Mouse (Mus musculus): ENCODE measurements around the gene Glrb. TPM values are rescaled to one million over a fixed set of nuclear protein-coding genes. Genes with fewer than 3 reads are reported as not detected.

Gene Glrb
- total RNA-seq, 2 experiments from 2014 or later: 0.24 to 0.35 TPM

GRCm38 (mm10) chr3:80837583-80837982, 75.9 kb downstream of the Glrb start:
- intact Hi-C loops (cut with DNase I): no loop called here
- no peak for DNase-seq

- DNase-seq: no peak
- intact Hi-C loops (cut with DNase I): no loop called here
Measured at GRCm38 (mm10) chr3:80823975-80824374, 89.5 kb downstream of the Glrb start.

GRCm38 (mm10) chr3:80818619-80819018, 94.8 kb downstream of the Glrb start:
- intact Hi-C loops (cut with DNase I): no loop called here
- DNase-seq: no peak

GRCm38 (mm10) chr3:80813734-80814133, 99.7 kb downstream of the Glrb start:
- DNase-seq: no peak
- intact Hi-C loops (cut with DNase I): no loop called here

- intact Hi-C loops (cut with DNase I): no loop called here
- no peak for DNase-seq
Measured at GRCm38 (mm10) chr3:80812237-80812636, 101.2 kb downstream of the Glrb start.

- intact Hi-C loops (cut with DNase I): loop anchor here (2.0 to 10.0 kb wide), 2 partner anchors 725 to 951 kb away; partner anchors contain the start of gene Tmem144
Measured at GRCm38 (mm10) chr3:80805327-80805726, 108.1 kb downstream of the Glrb start.

GRCm38 (mm10) chr3:80803811-80804210, 109.6 kb downstream of the Glrb start:
- no peak for DNase-seq
- intact Hi-C loops (cut with DNase I): loop anchor here (2.0 to 10.0 kb wide), 2 partner anchors 723 to 949 kb away; partner anchors contain the start of gene Tmem144

More at GRCm38 (mm10) chr3:80805327-80805726, 108.1 kb downstream of the Glrb start:
- DNase-seq: peak in 1 of 2 experiments; percentile 3

- no peak for DNase-seq
- intact Hi-C loops (cut with DNase I): loop anchor here (10.0 kb wide), 1 partner anchor 948 kb away; the partner anchor contains the start of gene Tmem144
Measured at GRCm38 (mm10) chr3:80803211-80803610, 110.2 kb downstream of the Glrb start.

- intact Hi-C loops (cut with DNase I): loop anchor here (10.0 kb wide), 1 partner anchor 948 kb away; the partner anchor contains the start of gene Tmem144
- peak; percentile 74 to 83 for DNase-seq
Measured at GRCm38 (mm10) chr3:80802596-80803081, 110.8 kb downstream of the Glrb start, which contains the start of gene Gria2. Gene Gria2, minus strand, starts transcription at chr3:80802835.

GRCm38 (mm10) chr3:80801827-80802310, 111.6 kb downstream of the Glrb start:
- intact Hi-C loops (cut with DNase I): loop anchor here (10.0 kb wide), 1 partner anchor 947 kb away; the partner anchor contains the start of gene Tmem144
- DNase-seq: no peak

GRCm38 (mm10) chr3:80800995-80801826, 112.2 kb downstream of the Glrb start:
- DNase-seq: peak in 1 of 2 experiments; percentile 1
- intact Hi-C loops (cut with DNase I): loop anchor here (10.0 kb wide), 1 partner anchor 946 kb away; the partner anchor contains the start of gene Tmem144

GRCm38 (mm10) chr3:80800299-80800994, 113.0 kb downstream of the Glrb start:
- DNase-seq: peak in 1 of 2 experiments; percentile 4
- intact Hi-C loops (cut with DNase I): loop anchor here (10.0 kb wide), 1 partner anchor 946 kb away; the partner anchor contains the start of gene Tmem144

- no peak for DNase-seq
- intact Hi-C loops (cut with DNase I): no loop called here
Measured at GRCm38 (mm10) chr3:80797935-80798334, 115.5 kb downstream of the Glrb start.

GRCm38 (mm10) chr3:80796764-80797163, 116.7 kb downstream of the Glrb start:
- intact Hi-C loops (cut with DNase I): no loop called here
- DNase-seq: no peak

GRCm38 (mm10) chr3:80795284-80795683, 118.2 kb downstream of the Glrb start:
- intact Hi-C loops (cut with DNase I): no loop called here
- no peak for DNase-seq

Other genes with a start within 250 kb of the Glrb start
- under 1 TPM in 1 of 2 experiments, not detected in 1; 0.15 TPM for gene Gria2, start 110.8 kb downstream of the Glrb start, total RNA-seq (2021)
- 1 to 10 TPM; 2.5 TPM for gene Pdgfc, start 122.8 kb upstream of the Glrb start, total RNA-seq (2021)